In the genomic region with DNA sequence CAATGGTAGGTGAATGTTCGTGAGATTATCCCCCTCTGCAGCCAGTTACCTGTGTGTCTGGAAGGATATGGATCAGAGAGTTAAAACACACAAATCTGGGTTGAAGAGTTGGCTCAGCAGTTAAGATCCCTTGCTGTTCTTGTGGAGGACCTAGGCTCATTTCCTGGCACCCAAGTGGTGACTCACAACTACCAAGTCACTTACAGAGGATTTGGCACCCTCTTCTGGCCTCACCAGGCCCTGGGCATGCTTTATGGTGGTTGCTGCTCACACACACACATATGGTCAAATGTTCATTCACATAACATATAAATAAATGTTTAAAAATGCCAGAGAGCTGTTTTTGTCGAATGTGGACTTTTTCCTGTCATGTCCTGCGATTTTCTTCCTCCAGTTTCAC, we compare ENCODE assay signal across 28 mouse cellular contexts. TPM values are rescaled to one million over a fixed set of nuclear protein-coding genes. Genes with fewer than 3 reads are reported as not detected.
DNase-seq lines count a peak whose midpoint lies in the region; ATAC-seq and TF ChIP-seq lines count a peak whose summit lies in the region.
"Had no signal": no experiment of that assay in that cellular context is flagged by ENCODE, and none has a peak within 500 bp of the region (broad histone marks: within the 10 kb centered on the region; RNA-seq: fewer than 3 reads in every experiment).

No protein-coding gene starts in this region.

- peaks cover 0 to 16% of the 10 kb centered on the region in 2 experiments; a peak in 2 of 4 replicates for H3K36me3 ChIP-seq in MEL (ENCODE audit: control insufficient read depth in 1 of 2, insufficient read depth in 2 of 2, low read length in 2 of 2)
- no peaks in the 10 kb centered on the region for H3K36me3 ChIP-seq in thymus, adult 2 months (ENCODE audit: control insufficient read depth, insufficient read depth, low read length)
- no peaks in the 10 kb centered on the region for H3K36me3 ChIP-seq in kidney, embryonic 14.5 days (ENCODE audit: control insufficient read depth, insufficient read depth, low read length)
- H3K36me3 ChIP-seq in midbrain, embryonic 11.5 days (ENCODE audit: control insufficient read depth, insufficient read depth, low read length): no peaks in the 10 kb centered on the region
- H3K36me3 ChIP-seq: embryonic facial prominence, embryonic 10.5 days; embryonic facial prominence, embryonic 12.5 days; forebrain, embryonic 15.5 days; G1E had no signal

- H3K79me2 ChIP-seq in MEL (ENCODE audit: control insufficient read depth, insufficient read depth, low read length, poor library complexity): no peaks in the 10 kb centered on the region

- TF ChIP-seq RAD21 in MEL (IDR thresholded peaks at IDR 0.05; ENCODE audit: low read depth, low read length): no peak

- no peak overlapping the region for H3K4me3 ChIP-seq in MEL (ENCODE audit: control insufficient read depth in 1 of 2, insufficient read depth in 1 of 2, low read depth in 2 of 2, low read length in 2 of 2)
- no peak overlapping the region for H3K4me3 ChIP-seq in thymus, adult 2 months (ENCODE audit: control insufficient read depth, insufficient read depth, low read length)
- no peak overlapping the region for H3K4me3 ChIP-seq in kidney, embryonic 14.5 days (ENCODE audit: low read length)
- H3K4me3 ChIP-seq in midbrain, embryonic 11.5 days (ENCODE audit: low read depth, low read length): no peak overlapping the region
- H3K4me3 ChIP-seq: embryonic facial prominence, embryonic 10.5 days; embryonic facial prominence, embryonic 12.5 days; forebrain, embryonic 13.5 days; forebrain, embryonic 15.5 days had no signal

- peak in 2 of 3 experiments; percentile 9 to 20; a peak in 2 of 6 replicates for TF ChIP-seq CTCF in MEL (IDR thresholded peaks at IDR 0.05 in 2 of 3, conservative IDR thresholded peaks at IDR 0.05 in 1 of 3; ENCODE audit: control insufficient read depth in 1 of 3, insufficient read depth in 1 of 3, low read depth in 2 of 3, low read length in 3 of 3, poor library complexity in 1 of 3, severe bottlenecking in 1 of 3)
- no peak for TF ChIP-seq CTCF in thymus, adult 2 months (IDR thresholded peaks at IDR 0.05; ENCODE audit: borderline replicate concordance, control insufficient read depth, extremely low read depth, insufficient read depth, low read length, poor library complexity)

- no peak overlapping the region for H3K9ac ChIP-seq in MEL (ENCODE audit: control insufficient read depth, low read depth, low read length, poor library complexity, severe bottlenecking)
- no peak overlapping the region for H3K9ac ChIP-seq in kidney, embryonic 14.5 days (ENCODE audit: low read depth, low read length)
- H3K9ac ChIP-seq in midbrain, embryonic 11.5 days (ENCODE audit: low read length): no peak overlapping the region
- H3K9ac ChIP-seq: embryonic facial prominence, embryonic 12.5 days; forebrain, embryonic 13.5 days; forebrain, embryonic 15.5 days; forebrain, postnatal 0 days had no signal

- no peak for ATAC-seq in kidney, embryonic 14.5 days (ENCODE audit: low FRiP score, low TSS enrichment)
- no peak for ATAC-seq in midbrain, embryonic 11.5 days (ENCODE audit: low FRiP score)
- ATAC-seq: activated CD4-positive, CD25-positive, alpha-beta regulatory T cell, adult 4 months; forebrain, embryonic 13.5 days; forebrain, embryonic 15.5 days; forebrain, postnatal 0 days; Patski had no signal

- H3K27ac ChIP-seq in MEL (ENCODE audit: control insufficient read depth, low read depth, low read length): no peak overlapping the region
- H3K27ac ChIP-seq in thymus, adult 2 months (ENCODE audit: control insufficient read depth, insufficient read depth, low read length): no peak overlapping the region
- no peak overlapping the region for H3K27ac ChIP-seq in kidney, embryonic 14.5 days (ENCODE audit: low read depth, low read length)
- no peak overlapping the region for H3K27ac ChIP-seq in midbrain, embryonic 11.5 days (ENCODE audit: low read depth, low read length)
- H3K27ac ChIP-seq: embryonic facial prominence, embryonic 10.5 days; embryonic facial prominence, embryonic 12.5 days; forebrain, embryonic 13.5 days; forebrain, embryonic 15.5 days had no signal

- no peak for TF ChIP-seq POLR2A in MEL (IDR thresholded peaks at IDR 0.05; ENCODE audit: control insufficient read depth in 1 of 2, insufficient read depth in 1 of 2, low read depth in 1 of 2, low read length in 2 of 2, poor library complexity in 1 of 2)
- no peak for TF ChIP-seq POLR2A in thymus, adult 2 months (IDR thresholded peaks at IDR 0.05; ENCODE audit: control insufficient read depth, extremely low read depth, insufficient read depth, low read length, poor library complexity)

- H3K4me2 ChIP-seq in kidney, embryonic 14.5 days (replicated peaks; ENCODE audit: low read depth, low read length): no peak overlapping the region
- H3K4me2 ChIP-seq in midbrain, embryonic 11.5 days: no peak overlapping the region
- H3K4me2 ChIP-seq: embryonic facial prominence, embryonic 12.5 days; forebrain, embryonic 13.5 days; forebrain, embryonic 15.5 days had no signal

- 87% methylated on average over 3 of the region's 3 CpGs for WGBS in thymus, adult 2 months
- 61% methylated on average over 3 of the region's 3 CpGs for WGBS in kidney, embryonic 14.5 days
- WGBS in midbrain, embryonic 11.5 days: 73% methylated on average over 3 of the region's 3 CpGs

- no peaks in the 10 kb centered on the region; a peak in 3 of 4 replicates for H3K27me3 ChIP-seq in MEL (ENCODE audit: control insufficient read depth in 1 of 2, insufficient read depth in 2 of 2, low read length in 2 of 2)
- no peaks in the 10 kb centered on the region for H3K27me3 ChIP-seq in thymus, adult 2 months (ENCODE audit: control insufficient read depth, insufficient read depth, low read length)
- no peaks in the 10 kb centered on the region; the same call in 1 of the 2 replicates for H3K27me3 ChIP-seq in kidney, embryonic 14.5 days (ENCODE audit: control insufficient read depth, insufficient read depth, low read length)
- H3K27me3 ChIP-seq in midbrain, embryonic 11.5 days (ENCODE audit: control insufficient read depth, insufficient read depth, low read length): no peaks in the 10 kb centered on the region
- H3K27me3 ChIP-seq: embryonic facial prominence, embryonic 12.5 days; forebrain, embryonic 13.5 days; forebrain, embryonic 15.5 days had no signal

- TF ChIP-seq EP300 in MEL (IDR thresholded peaks at IDR 0.05; ENCODE audit: low read depth in 1 of 2, low read length in 2 of 2): no peak

- no peaks in the 10 kb centered on the region for H3K9me3 ChIP-seq in MEL (replicated peaks; ENCODE audit: insufficient read depth, low read length)
- H3K9me3 ChIP-seq in kidney, embryonic 14.5 days (ENCODE audit: control insufficient read depth, low read length): no peaks in the 10 kb centered on the region
- no peaks in the 10 kb centered on the region for H3K9me3 ChIP-seq in midbrain, embryonic 11.5 days (ENCODE audit: control insufficient read depth, low read length)
- H3K9me3 ChIP-seq: embryonic facial prominence, embryonic 10.5 days; embryonic facial prominence, embryonic 12.5 days; forebrain, embryonic 13.5 days; forebrain, embryonic 15.5 days; G1E had no signal

- DNase-seq in 3134 (ENCODE audit: extremely low read depth, insufficient read length, low spot score) (peak; percentile 24), 416B (ENCODE audit: low read depth) (peak; percentile 60), MEL (ENCODE audit: low read depth, low spot score) (peak; percentile 46)
- DNase-seq in brain, adult 2 months (ENCODE audit: low read depth, low spot score): peak; percentile 13
- DNase-seq in thymus, adult 2 months: no peak
- no peak for DNase-seq in midbrain, embryonic 11.5 days (ENCODE audit: low spot score, missing footprints)
- DNase-seq: adrenal gland, adult 8-10 months; adrenal gland, postnatal 14 days; cerebellum, adult 11 months; cerebellum, adult 2 months; cerebellum, adult 9-10 months; cerebellum, postnatal 10 days; cerebellum, postnatal 25 days; forebrain, postnatal 0 days had no signal

- peaks cover 3 to 30% of the 10 kb centered on the region in 2 experiments for H3K4me1 ChIP-seq in MEL (ENCODE audit: control insufficient read depth in 1 of 2, insufficient read depth in 2 of 2, low read length in 2 of 2)
- no peaks in the 10 kb centered on the region for H3K4me1 ChIP-seq in thymus, adult 2 months (replicated peaks; ENCODE audit: control insufficient read depth, insufficient read depth, low read length)
- no peaks in the 10 kb centered on the region for H3K4me1 ChIP-seq in kidney, embryonic 14.5 days (ENCODE audit: control insufficient read depth, insufficient read depth, low read length)
- no peaks in the 10 kb centered on the region for H3K4me1 ChIP-seq in midbrain, embryonic 11.5 days (ENCODE audit: control insufficient read depth, insufficient read depth, low read length)
- H3K4me1 ChIP-seq: embryonic facial prominence, embryonic 10.5 days; embryonic facial prominence, embryonic 12.5 days; forebrain, embryonic 13.5 days; forebrain, embryonic 15.5 days had no signal

TF ChIP-seq in MEL, 35 proteins besides CTCF, POLR2A, EP300 and RAD21 (continues in another document):
- no peak for TF ChIP-seq ZKSCAN1 (IDR thresholded peaks at IDR 0.05; ENCODE audit: low read depth, low read length)
- no peak for TF ChIP-seq ZC3H11A (IDR thresholded peaks at IDR 0.05; ENCODE audit: low read depth, low read length)
- no peak for TF ChIP-seq MYC (IDR thresholded peaks at IDR 0.05; ENCODE audit: low read depth, low read length)
- TF ChIP-seq TAL1 (IDR thresholded peaks at IDR 0.05; ENCODE audit: low read length): no peak
- no peak for TF ChIP-seq MAFK (IDR thresholded peaks at IDR 0.05; ENCODE audit: borderline replicate concordance, low read depth, low read length)
- no peak for TF ChIP-seq TCF12 (IDR thresholded peaks at IDR 0.05; ENCODE audit: low read depth, low read length)
- TF ChIP-seq ETS1 (IDR thresholded peaks at IDR 0.05; ENCODE audit: low read depth, low read length): no peak
- TF ChIP-seq TBP (IDR thresholded peaks at IDR 0.05; ENCODE audit: low read depth, low read length): no peak
- TF ChIP-seq BHLHE40 (IDR thresholded peaks at IDR 0.05; ENCODE audit: borderline replicate concordance, low read depth, low read length): no peak
- no peak for TF ChIP-seq ZMIZ1 (IDR thresholded peaks at IDR 0.05; ENCODE audit: low read depth, low read length)
- TF ChIP-seq E2F4 (IDR thresholded peaks at IDR 0.05; ENCODE audit: borderline replicate concordance, low read depth, low read length): no peak
- no peak for TF ChIP-seq ZNF384 (IDR thresholded peaks at IDR 0.05; ENCODE audit: low read depth, low read length)
- TF ChIP-seq NRF1 (IDR thresholded peaks at IDR 0.05; ENCODE audit: insufficient read depth, low read depth, low read length, poor library complexity, severe bottlenecking): no peak

RNA-seq across cellular contexts. Expression of gene Esx1, which starts 39.1 kb away (rescaled TPM):
- total RNA-seq in MEL (2012; rRNA removed): not detected in 2 replicates
- not detected for polyA plus RNA-seq in MEL (2012; ENCODE audit: insufficient read depth in 1 of 2, insufficient read length in 2 of 2, low read depth in 1 of 2, low replicate concordance in 2 of 2, missing spikeins in 1 of 2)
- polyA plus RNA-seq in thymus, adult 2 months (2012; rRNA removed): 0.10 TPM in 1 of 2 replicates, not detected in the other
- polyA plus RNA-seq in kidney, embryonic 14.5 days (2014; fragmentation: Nextera tagmentation; extraction: Ambion mirVana): not detected in 2 replicates
- polyA plus RNA-seq in midbrain, embryonic 11.5 days (2014; fragmentation: Nextera tagmentation; extraction: Ambion mirVana): not detected in 2 replicates
- total RNA-seq: adrenal gland, adult 18-20 months; adrenal gland, adult 8-10 months; adrenal gland, postnatal 14 days; adrenal gland, postnatal 36 days; forebrain, postnatal 0 days; G1E had no signal
- polyA plus RNA-seq: activated CD4-positive, CD25-positive, alpha-beta regulatory T cell, adult 4 months; brain, embryonic 14.5 days; cerebellum, adult 2 months; cortical plate, adult 2 months; embryonic facial prominence, embryonic 10.5 days; embryonic facial prominence, embryonic 12.5 days; embryonic facial prominence, embryonic 14.5 days; forebrain, embryonic 11.5 days; forebrain, embryonic 13.5 days; forebrain, embryonic 15.5 days; forebrain, postnatal 0 days; G1E had no signal

Comparison
In these comparisons a context has a peak if more than half of its experiments do, and no peak if none do; other contexts are left out.
1. DNase-seq: peak in 3134 (single experiment), 416B (single experiment), MEL (single experiment) and brain, adult 2 months (single experiment); none in thymus, adult 2 months (single experiment) and midbrain, embryonic 11.5 days (single experiment).